Mouse (Mus musculus) left cerebral cortex, adult 2 months (tissue): Measurements from ENCODE around the gene Gan. TPM values are rescaled to one million over a fixed set of nuclear protein-coding genes. Genes with fewer than 3 reads are reported as not detected.
A peak's percentile ranks its signal among the peaks of the same experiment; 100 is the strongest.

Source experiments
- DNase-seq, 2 experiments: peaks; one replicate each; pipeline ENCODE4 v3.0.0; 2021 to 2022; ENCODE audit warnings: low spot score in 2 of 2, mixed read lengths in 1 of 2; ENCODE audit errors: extremely low spot score in 1 of 2
- H3K27ac ChIP-seq: fragments of 200-600 bp; 2 replicates; pipeline ENCODE4 v1.8.1; 2022
- H3K4me3 ChIP-seq: fragments of 200-600 bp; 2 replicates; pipeline ENCODE4 v1.8.1; 2022
- CTCF ChIP-seq: fragments of 200-600 bp; IDR thresholded peaks from 2 replicates; pipeline ENCODE4 v1.8.1; 2022; ENCODE audit warnings: antibody characterized with exemption, mild to moderate bottlenecking, moderate library complexity
- intact Hi-C: fragments of 180-260 bp; cut with DNase I; formaldehyde crosslinking; loops from one replicate; pipeline ENCODE4 v1.15.1; 2025
- long read RNA-seq, 2 experiments: library from polyadenylated mRNA; stranded (forward); transcript quantifications; one replicate each; pipeline ENCODE4 v2.0.0; 2021; ENCODE audit warnings: borderline mapping rate in 2 of 2
- total RNA-seq, 2 experiments: library from RNA; stranded (reverse); gene quantifications; 2 replicates each; pipeline ENCODE4 v1.2.3; 2021

Gan gene
- 10 to 100 TPM; 18.4 to 19.4 TPM for total RNA-seq
- long read RNA-seq, experiment 1, partial matches to known transcripts, result 0 of 3 reads
- long read RNA-seq, experiment 1, other reads (novel, unspliced or antisense), result 3 of 3 reads
- long read RNA-seq, experiment 2, partial matches to known transcripts, result 0 of 9 reads
- long read RNA-seq, experiment 2, other reads (novel, unspliced or antisense), result 9 of 9 reads

- peak; percentile 29 to 36 for DNase-seq
- intact Hi-C loops, result loop anchor here (5.0 kb wide), 1 partner anchor 236 kb away; the partner anchor contains the start of genes Cenpn and Cmc2
- TF ChIP-seq CTCF, result no peak
- H3K4me3 ChIP-seq, result peak within 1 kb of the TSS; percentile 93
- peak within 1 kb of the TSS; percentile 85 for H3K27ac ChIP-seq
Observed at GRCm38 (mm10) chr8:117158135-117158761, at the start of gene Gan. Gene Gan, plus strand, starts transcription at chr8:117158135.

GRCm38 (mm10) chr8:117109018-117109711 lies 48.8 kb upstream of the Gan start:
- DNase-seq, result no peak
- Histone ChIP-seq H3K4me3 (no peak overlapping the region), H3K27ac (no peak overlapping the region)
- TF ChIP-seq CTCF, result peak; percentile 45
- intact Hi-C loops, result loop anchor here (2.0 to 10.0 kb wide), 2 partner anchors 362 to 466 kb away; no protein-coding TSS in a partner anchor

GRCm38 (mm10) chr8:117109801-117110390 lies 48.0 kb upstream of the Gan start:
- Histone ChIP-seq H3K27ac (no peak overlapping the region), H3K4me3 (0 out of 2 replicates have a peak overlapping the region, but pooled peaks have one; percentile 7)
- intact Hi-C loops, result loop anchor here (2.0 to 10.0 kb wide), 2 partner anchors 361 to 465 kb away; no protein-coding TSS in a partner anchor
- DNase-seq, result peak in 1 of 2 experiments; percentile 44
- peak; percentile 59 for TF ChIP-seq CTCF

- no peak overlapping the region for H3K27ac ChIP-seq
- DNase-seq, result no peak
- H3K4me3 ChIP-seq, result no peak overlapping the region
- intact Hi-C loops, result no loop called here
- TF ChIP-seq CTCF, result no peak
Observed at GRCm38 (mm10) chr8:117111641-117112040, 46.3 kb upstream of the Gan start.

- Histone ChIP-seq H3K27ac (no peak overlapping the region), H3K4me3 (no peak overlapping the region)
- intact Hi-C loops, result no loop called here
- no peak for DNase-seq
- no peak for TF ChIP-seq CTCF
Observed at GRCm38 (mm10) chr8:117112261-117112660, 45.7 kb upstream of the Gan start.

- Histone ChIP-seq H3K4me3 (no peak overlapping the region), H3K27ac (no peak overlapping the region)
- intact Hi-C loops, result no loop called here
- no peak for TF ChIP-seq CTCF
- DNase-seq, result no peak
Observed at GRCm38 (mm10) chr8:117115094-117115493, 42.8 kb upstream of the Gan start.

GRCm38 (mm10) chr8:117115676-117116446 lies 42.1 kb upstream of the Gan start:
- no peak for TF ChIP-seq CTCF
- intact Hi-C loops, result no loop called here
- DNase-seq, result no peak

GRCm38 (mm10) chr8:117116534-117116933 lies 41.4 kb upstream of the Gan start:
- TF ChIP-seq CTCF, result no peak
- intact Hi-C loops, result no loop called here
- H3K4me3 ChIP-seq, result no peak overlapping the region
- no peak overlapping the region for H3K27ac ChIP-seq
- DNase-seq, result no peak

More at GRCm38 (mm10) chr8:117115676-117116446, 42.1 kb upstream of the Gan start:
- Histone ChIP-seq H3K27ac (no peak overlapping the region), H3K4me3 (no peak overlapping the region)

- intact Hi-C loops, result no loop called here
- Histone ChIP-seq H3K4me3 (no peak overlapping the region), H3K27ac (no peak overlapping the region)
- no peak for DNase-seq
- no peak for TF ChIP-seq CTCF
Observed at GRCm38 (mm10) chr8:117118409-117118808, 39.5 kb upstream of the Gan start.

GRCm38 (mm10) chr8:117121277-117121676 lies 36.7 kb upstream of the Gan start:
- TF ChIP-seq CTCF, result no peak
- no peak overlapping the region for H3K4me3 ChIP-seq
- intact Hi-C loops, result no loop called here
- H3K27ac ChIP-seq, result no peak overlapping the region
- no peak for DNase-seq
